ENCODE assay signal across 13 mouse cellular contexts in genomic region chrX:77013890-77014289, GRCm38 (mm10).
"Had no signal": no experiment of that assay in that cellular context is flagged by ENCODE, and none has a peak within 500 bp of the region (broad histone marks: within the 10 kb centered on the region; RNA-seq: fewer than 3 reads in every experiment).

No protein-coding gene starts in this region.

- H3K27ac ChIP-seq: liver, embryonic 14.5 days; midbrain, embryonic 12.5 days; neural tube, embryonic 12.5 days; stomach, embryonic 15.5 days; stomach, postnatal 0 days had no signal

- H3K27me3 ChIP-seq: midbrain, embryonic 12.5 days; neural tube, embryonic 12.5 days; stomach, embryonic 15.5 days had no signal

- H3K4me3 ChIP-seq: midbrain, embryonic 12.5 days; neural tube, embryonic 12.5 days; stomach, embryonic 15.5 days had no signal

- H3K9ac ChIP-seq: liver, embryonic 14.5 days; lung, embryonic 14.5 days; midbrain, embryonic 12.5 days; neural tube, embryonic 12.5 days; stomach, embryonic 15.5 days had no signal

- H3K36me3 ChIP-seq: midbrain, embryonic 12.5 days; neural tube, embryonic 12.5 days; stomach, embryonic 15.5 days had no signal

- H3K4me1 ChIP-seq: midbrain, embryonic 12.5 days; neural tube, embryonic 12.5 days; stomach, embryonic 15.5 days had no signal

- DNase-seq: lung, adult 18-20 months; lung, embryonic 14.5 days; lung, postnatal 10 days; lung, postnatal 4 days; right cerebral cortex, postnatal 14 days; thymus, adult 2 months; thymus, postnatal 25 days; thymus, postnatal 4 days had no signal

- H3K4me2 ChIP-seq: lung, embryonic 14.5 days; midbrain, embryonic 12.5 days; neural tube, embryonic 12.5 days; stomach, embryonic 15.5 days had no signal

- H3K9me3 ChIP-seq: midbrain, embryonic 12.5 days; neural tube, embryonic 12.5 days; stomach, embryonic 15.5 days had no signal
